Mouse (Mus musculus) lung, embryonic 16.5 days (tissue): ENCODE measurements around the gene Sdhd. TPM values are rescaled to one million over a fixed set of nuclear protein-coding genes. Genes with fewer than 3 reads are reported as not detected.

Experiments
- ATAC-seq: fragments of 200-750 bp; cut with Nextera tagmentation; 2 replicates; pipeline ENCODE4 v1.8.0; 2017; ENCODE audit warnings: low read depth, mild to moderate bottlenecking, moderate library complexity
- H3K27ac ChIP-seq: fragments of 300-500 bp; sonication (generic); 2 replicates; pipeline ENCODE4 v1.5.1; 2014; ENCODE audit warnings: mild to moderate bottlenecking, control low read depth, low read length
- H3K27me3 ChIP-seq: fragments of 300-500 bp; sonication (generic); 2 replicates; pipeline ENCODE4 v1.6.1; 2014; ENCODE audit warnings: low read depth, low read length, mixed read lengths; ENCODE audit not compliant: control insufficient read depth, insufficient read depth
- H3K36me3 ChIP-seq: fragments of 300-500 bp; sonication (generic); 2 replicates; pipeline ENCODE4 v1.6.1; 2014; ENCODE audit warnings: low read length; ENCODE audit not compliant: control insufficient read depth, insufficient read depth
- H3K4me1 ChIP-seq: fragments of 300-500 bp; sonication (generic); replicated peaks from 2 replicates; pipeline ENCODE4 v1.6.1; 2014; ENCODE audit warnings: low read length, mixed read lengths; ENCODE audit not compliant: control insufficient read depth, insufficient read depth
- H3K4me2 ChIP-seq: fragments of 300-500 bp; sonication (generic); 2 replicates; pipeline ENCODE4 v1.6.1; 2014; ENCODE audit warnings: low read depth, low read length, control low read depth
- H3K4me3 ChIP-seq: fragments of 300-500 bp; sonication (generic); 2 replicates; pipeline ENCODE4 v1.5.1; 2014; ENCODE audit warnings: mild to moderate bottlenecking, low read length, control low read depth
- H3K9ac ChIP-seq: fragments of 300-500 bp; sonication (generic); 2 replicates; pipeline ENCODE4 v1.6.1; 2014; ENCODE audit warnings: low read length, control low read depth
- H3K9me3 ChIP-seq: fragments of 300-500 bp; sonication (generic); 2 replicates; pipeline ENCODE4 v1.6.1; 2016; ENCODE audit warnings: low read length; ENCODE audit not compliant: control insufficient read depth
- WGBS: fragments of 180-500 bp; shearing (Covaris S2); extraction: QIAGEN DNeasy Blood & Tissue Kit; methylation state at CpG from one replicate; pipeline ENCODE4 v1.1.7; 2014; 5-methylcytosine and 5-hydroxymethylcytosine counted together
- polyA plus RNA-seq: library from polyadenylated mRNA; unstranded; fragments of >200 nt; fragmentation: Nextera tagmentation; extraction: Ambion mirVana; gene quantifications from 2 replicates; pipeline ENCODE4 v1.2.1, GENCODE M21; 2015

Gene Sdhd
- polyA plus RNA-seq, 1 experiment from 2014 or later: 298 TPM

DNA sequence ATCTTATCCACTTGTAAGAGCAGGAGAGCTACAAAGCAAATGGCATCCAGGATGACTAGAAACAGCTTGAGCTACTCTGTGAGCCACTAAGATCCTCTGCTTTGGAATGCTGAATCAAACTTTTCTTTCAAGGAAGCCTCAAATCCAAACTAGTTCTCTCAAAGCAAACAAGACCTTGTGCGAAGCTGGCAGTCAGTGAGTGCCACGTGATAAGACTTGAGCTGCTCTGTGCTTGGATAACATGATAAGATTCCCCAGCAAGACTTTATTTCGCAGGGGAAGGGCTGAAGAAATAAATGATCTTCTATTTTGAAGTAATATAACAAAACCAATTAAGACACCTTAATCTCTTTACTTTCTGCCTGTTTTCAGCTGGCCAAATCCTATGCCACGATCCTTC lies 37.7 kb downstream of the Sdhd start:
- no peaks in the 10 kb centered on the region for H3K36me3 ChIP-seq
- H3K27ac ChIP-seq: no peak overlapping the region
- H3K27me3 ChIP-seq: no peaks in the 10 kb centered on the region
- no peak overlapping the region for H3K4me2 ChIP-seq
- 22% methylated on average over 4 of the region's 4 CpGs for WGBS
- no peaks in the 10 kb centered on the region for H3K9me3 ChIP-seq
- H3K4me1 ChIP-seq: no peaks in the 10 kb centered on the region
- no peak for ATAC-seq
- H3K4me3 ChIP-seq: no peak overlapping the region
- no peak overlapping the region for H3K9ac ChIP-seq

DNA sequence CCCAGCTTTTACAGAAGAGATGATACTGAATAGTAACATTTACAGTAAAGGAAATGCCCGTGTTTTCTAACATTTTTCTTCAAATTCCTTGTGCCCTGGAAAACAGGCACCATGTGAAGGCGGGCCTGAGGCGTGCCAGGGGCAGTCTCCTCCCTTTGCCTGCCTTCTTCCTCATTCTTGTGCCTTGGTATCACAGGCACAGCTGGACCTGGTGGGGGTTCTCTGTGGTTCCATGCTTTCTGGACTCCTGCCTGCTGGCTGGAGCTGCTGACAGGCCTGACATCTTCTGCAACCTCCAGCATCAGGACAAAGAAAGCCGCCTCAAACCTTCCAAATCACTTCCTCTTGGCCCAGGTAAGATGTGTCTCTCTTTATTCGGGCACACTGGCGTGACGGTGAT lies 38.4 kb downstream of the Sdhd start:
- Histone ChIP-seq H3K36me3 (no peaks in the 10 kb centered on the region), H3K27ac (no peak overlapping the region), H3K9ac (no peak overlapping the region), H3K9me3 (no peaks in the 10 kb centered on the region), H3K4me2 (no peak overlapping the region), H3K27me3 (no peaks in the 10 kb centered on the region), H3K4me3 (no peak overlapping the region), H3K4me1 (no peaks in the 10 kb centered on the region)
- ATAC-seq: no peak
- 71% methylated on average over 7 of the region's 7 CpGs for WGBS

DNA sequence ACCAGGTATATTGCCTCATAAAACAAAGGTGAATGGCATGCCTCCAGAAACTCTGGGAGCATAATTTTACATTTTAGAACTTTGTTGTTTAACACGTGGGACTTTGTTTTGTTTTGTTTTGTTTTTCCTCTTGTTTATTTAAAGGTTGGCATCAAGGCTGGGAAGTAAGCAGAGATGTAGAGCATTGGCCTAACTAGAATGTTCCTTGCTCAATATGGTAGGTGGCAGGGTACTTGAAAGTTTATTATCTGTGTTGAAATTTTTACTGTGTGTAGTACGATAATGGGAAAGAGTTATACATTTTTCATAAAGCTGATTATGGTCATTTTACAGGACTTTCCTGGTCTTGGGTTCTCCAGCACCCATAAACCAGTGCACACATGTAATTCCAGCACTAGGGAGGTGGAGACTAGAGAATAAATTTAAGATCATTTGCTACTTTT lies 41.7 kb downstream of the Sdhd start:
- no peak overlapping the region for H3K27ac ChIP-seq
- no peaks in the 10 kb centered on the region for H3K4me1 ChIP-seq
- no peak overlapping the region for H3K9ac ChIP-seq
- no peaks in the 10 kb centered on the region for H3K9me3 ChIP-seq
- ATAC-seq: no peak
- H3K4me3 ChIP-seq: no peak overlapping the region
- WGBS: 66% methylated on average over 2 of the region's 2 CpGs
- no peaks in the 10 kb centered on the region for H3K36me3 ChIP-seq
- no peaks in the 10 kb centered on the region for H3K27me3 ChIP-seq
- H3K4me2 ChIP-seq: no peak overlapping the region

DNA sequence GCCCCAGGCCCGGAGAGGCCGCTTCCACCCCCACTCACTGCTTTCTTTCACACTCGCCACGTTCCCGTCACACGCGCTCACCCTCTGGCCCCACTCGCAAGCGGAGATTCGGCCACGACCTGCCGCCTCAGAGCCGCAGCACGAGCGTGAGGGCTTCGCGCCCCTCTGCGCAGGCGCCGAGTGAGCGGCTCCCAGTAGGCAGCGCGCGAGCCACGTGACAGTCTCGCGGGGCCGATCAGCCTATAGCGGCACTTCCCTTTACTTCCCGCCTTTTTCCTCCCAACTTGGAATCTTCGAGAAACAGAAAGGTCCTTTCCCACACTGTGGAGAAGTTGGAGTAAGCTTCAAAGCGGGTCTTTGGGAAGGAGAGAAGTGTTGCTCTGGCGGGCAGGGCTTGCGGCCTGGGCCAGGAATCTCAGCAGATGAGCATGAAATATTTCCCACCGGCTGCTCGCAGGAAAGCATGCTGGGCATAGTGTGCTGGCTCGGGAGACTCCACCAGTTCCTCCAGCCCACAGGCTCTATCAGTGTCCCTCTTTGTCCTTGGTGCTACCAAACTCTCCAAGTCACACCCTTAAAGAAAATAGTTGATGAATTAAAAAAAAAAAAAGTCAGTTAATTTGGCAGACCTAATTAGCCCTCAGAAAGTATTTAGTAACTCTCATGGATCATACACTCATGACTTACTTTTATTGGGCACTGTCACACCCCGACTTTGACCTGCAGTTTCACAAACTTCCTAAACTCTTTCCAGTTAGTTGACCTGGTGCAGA lies 42.3 kb downstream of the Sdhd start, which contains the start of gene Tex12:
Gene Tex12, minus strand, starts transcription at position 181 of the 773 bp plus-strand sequence.
- H3K4me2 ChIP-seq: no peak within 1 kb of the TSS
- WGBS: 82% methylated on average over 38 of the region's 38 CpGs
- H3K4me3 ChIP-seq: no peak within 1 kb of the TSS
- H3K27ac ChIP-seq: no peak within 1 kb of the TSS
- H3K27me3 ChIP-seq: no peaks in the 10 kb centered on the region
- H3K9ac ChIP-seq: no peak within 1 kb of the TSS
- H3K4me1 ChIP-seq: no peaks in the 10 kb centered on the region
- H3K36me3 ChIP-seq: no peaks in the 10 kb centered on the region
- ATAC-seq: no peak
- no peaks in the 10 kb centered on the region for H3K9me3 ChIP-seq

DNA sequence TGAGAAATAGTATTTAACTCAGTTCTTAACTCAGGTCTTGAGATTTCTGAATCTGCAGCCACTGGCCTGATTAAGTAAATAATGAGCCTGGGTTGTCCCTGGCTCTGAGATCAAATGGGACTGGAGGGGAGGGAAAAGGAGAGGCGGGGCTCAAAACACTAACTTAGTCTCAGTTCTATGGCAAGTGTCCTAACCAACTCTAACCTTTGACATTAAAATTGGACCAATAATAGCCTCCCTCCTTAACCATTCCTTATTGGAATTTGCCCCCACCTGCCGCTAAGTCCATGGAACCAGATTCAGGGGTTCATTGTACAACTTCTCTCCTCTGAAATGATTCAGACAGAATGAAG lies 48.5 kb downstream of the Sdhd start, which contains the start of gene Bco2:
Gene Bco2, minus strand, starts transcription at position 88 of the 353 bp plus-strand sequence.
- 40% methylated on average over 2 of the region's 2 CpGs for WGBS
- Histone ChIP-seq H3K4me1 (no peaks in the 10 kb centered on the region), H3K36me3 (no peaks in the 10 kb centered on the region), H3K27me3 (no peaks in the 10 kb centered on the region), H3K4me2 (peak within 1 kb of the TSS; percentile 21), H3K4me3 (no peak within 1 kb of the TSS), H3K9me3 (no peaks in the 10 kb centered on the region), H3K27ac (no peak within 1 kb of the TSS), H3K9ac (no peak within 1 kb of the TSS)
- no peak for ATAC-seq

DNA sequence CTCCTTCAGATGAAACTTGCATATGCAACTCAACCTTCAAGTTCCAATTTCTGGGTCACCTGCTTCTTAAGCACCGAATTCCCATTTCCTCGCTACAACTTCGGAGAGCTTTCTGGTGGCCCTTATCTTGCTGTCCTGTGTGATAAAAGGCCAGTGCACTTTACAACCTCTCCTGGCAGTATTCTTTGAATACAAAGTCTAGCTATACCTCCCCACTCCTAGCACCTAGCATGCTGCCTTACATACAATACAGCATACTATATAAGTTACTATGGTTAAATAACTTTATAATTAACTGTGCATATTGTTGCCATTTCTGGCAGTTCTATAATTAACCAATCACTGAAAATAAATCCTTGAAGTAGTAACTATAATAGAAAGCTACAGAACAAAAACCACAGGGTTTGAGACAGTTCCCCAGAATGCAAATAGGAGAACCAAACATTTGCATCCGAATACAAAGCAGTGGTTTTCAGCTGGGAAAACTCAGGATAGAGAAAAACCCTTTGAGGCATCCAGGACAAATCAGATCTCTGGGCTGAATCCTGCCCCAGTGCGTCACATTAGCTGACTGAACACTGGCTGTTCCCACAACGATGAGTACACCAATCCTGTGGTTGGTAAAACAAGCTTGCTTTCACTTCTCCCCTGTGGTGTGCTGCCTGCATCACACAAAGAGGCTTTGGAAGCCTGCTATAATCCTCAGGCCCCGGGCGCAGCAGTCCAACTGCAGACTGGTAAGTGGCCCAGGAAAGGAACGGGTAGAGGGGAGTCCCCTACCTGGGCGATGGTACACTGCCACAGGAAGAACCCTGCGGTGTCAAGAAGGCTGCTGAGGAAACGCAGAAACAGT lies 49.1 kb downstream of the Sdhd start, which contains the start of gene Il18:
Gene Il18, plus strand, starts transcription at position 587 of the 853 bp plus-strand sequence.
- H3K4me1 ChIP-seq: no peaks in the 10 kb centered on the region
- H3K36me3 ChIP-seq: no peaks in the 10 kb centered on the region
- ATAC-seq: no peak
- H3K27ac ChIP-seq: no peak within 1 kb of the TSS
- no peaks in the 10 kb centered on the region for H3K27me3 ChIP-seq
- 29% methylated on average over 12 of the region's 12 CpGs for WGBS
- peak within 1 kb of the TSS; percentile 21 for H3K4me2 ChIP-seq
- no peak within 1 kb of the TSS for H3K9ac ChIP-seq
- H3K4me3 ChIP-seq: no peak within 1 kb of the TSS
- no peaks in the 10 kb centered on the region for H3K9me3 ChIP-seq

DNA sequence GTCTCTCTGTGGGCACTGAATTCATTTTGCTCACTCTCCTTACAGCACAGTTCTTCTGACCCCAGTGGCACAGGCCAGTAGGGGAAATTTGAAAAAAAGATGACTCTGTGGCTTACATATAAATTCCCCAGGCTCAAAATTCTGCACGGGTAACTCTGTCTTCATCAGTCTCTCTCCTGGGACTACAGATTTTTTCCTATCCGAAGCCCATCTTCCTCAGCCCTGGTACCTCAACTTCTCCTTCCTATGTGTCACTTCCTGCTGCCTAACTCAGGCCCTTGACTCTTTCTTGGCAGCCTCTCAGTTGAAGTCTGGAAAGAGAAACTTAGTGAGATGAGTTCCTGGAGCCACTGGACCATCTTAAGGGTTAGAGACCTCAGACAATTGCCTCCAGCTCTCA lies 50.1 kb downstream of the Sdhd start:
- Histone ChIP-seq H3K4me1 (no peaks in the 10 kb centered on the region), H3K4me2 (no peak overlapping the region), H3K27me3 (no peaks in the 10 kb centered on the region), H3K4me3 (no peak overlapping the region), H3K9ac (no peak overlapping the region), H3K27ac (no peak overlapping the region), H3K36me3 (no peaks in the 10 kb centered on the region), H3K9me3 (no peaks in the 10 kb centered on the region)
- ATAC-seq: no peak
- 70% methylated on average over 2 of the region's 2 CpGs for WGBS

DNA sequence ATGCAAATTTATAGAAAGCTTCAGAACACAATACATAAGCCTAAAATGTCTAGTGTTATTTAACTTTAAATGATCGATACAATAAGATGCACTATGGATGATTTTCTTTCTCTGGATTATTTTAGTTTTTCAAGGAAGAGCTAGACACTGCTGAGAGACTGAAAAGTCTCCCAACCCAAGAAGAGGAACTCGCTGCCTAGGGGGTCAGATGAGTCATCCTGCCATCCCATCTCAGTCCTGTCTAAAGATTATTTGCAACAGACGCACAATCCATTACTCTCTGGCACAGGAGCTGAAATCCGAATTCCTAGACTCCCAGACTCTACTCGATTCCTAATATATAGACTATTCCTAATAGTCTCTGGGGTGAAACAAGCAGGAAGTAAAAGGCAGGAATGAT lies 51.4 kb downstream of the Sdhd start:
- H3K4me2 ChIP-seq: no peak overlapping the region
- no peak overlapping the region for H3K27ac ChIP-seq
- 59% methylated on average over 5 of the region's 5 CpGs for WGBS
- H3K27me3 ChIP-seq: no peaks in the 10 kb centered on the region
- ATAC-seq: no peak
- no peak overlapping the region for H3K9ac ChIP-seq
- no peaks in the 10 kb centered on the region for H3K4me1 ChIP-seq
- no peak overlapping the region for H3K4me3 ChIP-seq
- H3K36me3 ChIP-seq: no peaks in the 10 kb centered on the region
- no peaks in the 10 kb centered on the region for H3K9me3 ChIP-seq

DNA sequence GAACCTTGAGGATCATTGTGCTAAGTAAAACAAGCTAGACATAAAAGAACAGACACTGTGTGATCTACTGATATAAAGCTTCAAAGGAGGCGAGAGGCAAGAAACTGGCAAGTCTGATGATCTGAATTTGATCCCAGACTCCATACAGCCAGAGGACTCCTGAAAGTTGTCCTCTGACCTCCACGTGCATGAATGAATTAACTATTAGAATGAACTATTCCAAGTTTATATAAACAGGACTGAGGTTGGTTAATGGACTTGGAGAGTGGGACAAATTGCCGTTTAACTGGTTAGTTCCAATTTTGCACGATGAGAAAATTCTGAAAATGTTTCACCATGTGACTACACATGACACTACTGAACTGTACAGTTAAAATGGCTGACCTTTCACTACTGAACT lies 54.7 kb downstream of the Sdhd start:
- Histone ChIP-seq H3K4me1 (no peaks in the 10 kb centered on the region), H3K27me3 (no peaks in the 10 kb centered on the region), H3K4me3 (no peak overlapping the region), H3K4me2 (no peak overlapping the region), H3K27ac (no peak overlapping the region), H3K36me3 (no peaks in the 10 kb centered on the region), H3K9me3 (no peaks in the 10 kb centered on the region), H3K9ac (no peak overlapping the region)
- no peak for ATAC-seq
- WGBS: 47% methylated on average over 4 of the region's 4 CpGs
